Mouse (Mus musculus): ENCODE measurements around the gene Wtap. TPM values are rescaled to one million over a fixed set of nuclear protein-coding genes. Genes with fewer than 3 reads are reported as not detected.
A peak's percentile ranks its signal among the peaks of the same experiment; 100 is the strongest.
"Not testable (repeated sequence)": the region's sequence is repeated elsewhere in the genome, so short reads cannot be mapped to it uniquely, and the experiment has no call there.

Gene Wtap
- polyA plus RNA-seq, 1 experiment: 135 TPM

DNA sequence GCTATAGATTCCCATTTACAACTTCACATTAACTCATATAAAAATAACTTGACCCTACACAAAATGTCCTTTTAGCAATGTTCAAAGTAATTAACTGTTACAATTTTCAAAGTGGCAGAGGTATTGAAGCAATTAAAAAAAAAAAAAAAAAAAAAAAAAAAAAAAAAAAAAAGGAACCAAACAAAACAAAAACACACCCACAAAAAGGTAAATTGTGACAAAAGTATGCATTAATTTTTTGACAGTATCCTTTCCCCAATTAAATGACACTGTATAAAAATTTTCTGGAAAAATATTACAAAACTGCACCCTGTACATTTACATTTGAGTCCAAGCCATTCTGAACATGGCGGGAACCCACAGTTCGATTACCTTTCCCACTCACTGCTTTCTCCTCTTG lies 26.8 kb downstream of the Wtap start:
- Histone ChIP-seq H3K4me3 (ENCODE audit: insufficient read depth, low read length) (no peak overlapping the region), H3K4me1 (ENCODE audit: control insufficient read depth, insufficient read depth, low read length) (no peaks in the 10 kb centered on the region), H3K27ac (ENCODE audit: insufficient read depth, low read length) (no peak overlapping the region)
- TF ChIP-seq CTCF (IDR thresholded peaks at IDR 0.05; ENCODE audit: borderline replicate concordance, insufficient read depth, low read length): no peak
- TF ChIP-seq POLR2A (IDR thresholded peaks at IDR 0.05; ENCODE audit: low read depth, low read length): no peak

DNA sequence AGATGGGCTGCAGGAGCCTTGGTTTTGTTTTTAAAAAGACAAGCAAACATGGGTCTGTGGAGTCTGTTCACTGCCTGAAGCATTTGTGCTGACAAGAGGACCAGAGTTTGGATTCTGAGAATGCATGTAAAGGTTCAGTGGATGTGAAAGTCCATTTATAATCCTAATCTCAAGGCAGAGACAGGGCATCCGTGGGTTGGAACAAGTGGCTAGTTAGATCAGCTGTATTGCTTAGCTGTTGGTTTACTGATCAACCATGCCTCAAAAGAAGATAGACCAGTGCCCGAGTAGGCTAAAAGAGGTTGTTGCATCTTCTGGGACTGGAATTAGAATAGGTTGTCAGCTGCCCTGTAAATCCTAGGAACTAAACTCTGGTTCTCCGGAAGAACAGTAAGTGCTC lies 30.5 kb downstream of the Wtap start:
- Histone ChIP-seq H3K4me3 (ENCODE audit: insufficient read depth, low read length) (no peak overlapping the region), H3K27ac (ENCODE audit: insufficient read depth, low read length) (peak overlapping the region; percentile 7; the same call in 1 of the 2 replicates), H3K4me1 (ENCODE audit: control insufficient read depth, insufficient read depth, low read length) (no peaks in the 10 kb centered on the region)
- no peak for TF ChIP-seq CTCF (IDR thresholded peaks at IDR 0.05; ENCODE audit: borderline replicate concordance, insufficient read depth, low read length)
- no peak for TF ChIP-seq POLR2A (IDR thresholded peaks at IDR 0.05; ENCODE audit: low read depth, low read length)

GRCm38 (mm10) chr17:12960331-12960873 lies 33.6 kb downstream of the Wtap start, which contains the start of gene Acat2:
Gene Acat2 (minus strand): TSS chr17:12960747.
- TF ChIP-seq POLR2A (IDR thresholded peaks at IDR 0.05; ENCODE audit: low read depth, low read length) (peak; percentile 97), CTCF (IDR thresholded peaks at IDR 0.05; ENCODE audit: borderline replicate concordance, insufficient read depth, low read length) (no peak)
- Histone ChIP-seq H3K4me3 (ENCODE audit: insufficient read depth, low read length) (peak within 1 kb of the TSS; percentile 67), H3K4me1 (ENCODE audit: control insufficient read depth, insufficient read depth, low read length) (no peaks in the 10 kb centered on the region), H3K27ac (ENCODE audit: insufficient read depth, low read length) (peak within 1 kb of the TSS; percentile 24; the same call in 1 of the 2 replicates)

- not testable (repeated sequence) for H3K27ac ChIP-seq (ENCODE audit: insufficient read depth, low read length); H3K4me1 ChIP-seq (ENCODE audit: control insufficient read depth, insufficient read depth, low read length)
- peak overlapping the region; percentile 23 for H3K4me3 ChIP-seq (ENCODE audit: insufficient read depth, low read length)
These were observed 34.6 kb downstream of the Wtap start for GRCm38 (mm10) chr17:12959377-12959776.

DNA sequence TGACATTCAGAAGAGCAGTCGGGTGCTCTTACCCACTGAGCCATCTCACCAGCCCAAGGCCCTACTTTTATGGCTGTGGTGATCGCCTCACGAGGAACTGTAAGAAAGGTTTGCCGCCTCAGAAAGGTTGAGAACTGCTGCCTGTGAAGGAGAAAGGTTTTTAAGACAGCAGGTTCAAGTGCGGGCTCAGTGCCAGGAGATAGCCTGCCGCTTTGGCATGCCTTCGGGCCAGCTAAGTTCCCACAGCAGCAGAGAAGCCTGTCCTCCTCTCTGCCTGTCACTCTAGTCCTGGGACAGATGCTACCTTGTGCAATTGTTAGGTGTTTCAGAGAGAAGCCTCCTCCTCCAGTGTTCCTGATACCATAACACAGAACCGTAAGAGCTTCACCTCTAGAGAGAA lies 37.3 kb downstream of the Wtap start:
- Histone ChIP-seq H3K27ac (ENCODE audit: insufficient read depth, low read length) (no peak overlapping the region), H3K4me3 (ENCODE audit: insufficient read depth, low read length) (no peak overlapping the region), H3K4me1 (ENCODE audit: control insufficient read depth, insufficient read depth, low read length) (no peaks in the 10 kb centered on the region)
- TF ChIP-seq CTCF (IDR thresholded peaks at IDR 0.05; ENCODE audit: borderline replicate concordance, insufficient read depth, low read length) (no peak), POLR2A (IDR thresholded peaks at IDR 0.05; ENCODE audit: low read depth, low read length) (no peak)

DNA sequence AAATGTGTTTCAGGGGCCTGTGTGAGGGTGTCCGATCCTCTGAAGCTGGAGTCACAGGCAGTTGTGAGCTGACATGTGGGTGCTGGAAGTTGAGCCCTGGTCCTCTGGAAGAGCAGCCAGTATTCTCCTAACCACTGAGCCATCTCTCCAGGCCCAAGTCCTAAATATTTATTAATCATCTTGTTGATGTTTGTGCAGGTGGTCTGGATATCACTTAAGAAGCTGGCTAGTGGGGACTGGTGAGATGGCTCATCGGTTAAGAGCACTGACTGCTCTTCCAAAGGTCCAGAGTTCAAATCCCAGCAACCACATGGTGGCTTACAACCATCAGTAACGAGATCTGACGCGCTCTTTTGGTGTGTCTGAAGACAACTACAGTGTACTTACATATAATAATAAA lies 44.3 kb downstream of the Wtap start:
- no peak for TF ChIP-seq CTCF (IDR thresholded peaks at IDR 0.05; ENCODE audit: borderline replicate concordance, insufficient read depth, low read length)
- TF ChIP-seq POLR2A (IDR thresholded peaks at IDR 0.05; ENCODE audit: low read depth, low read length): no peak
- H3K4me1 ChIP-seq (ENCODE audit: control insufficient read depth, insufficient read depth, low read length): no peaks in the 10 kb centered on the region
- H3K4me3 ChIP-seq (ENCODE audit: insufficient read depth, low read length): no peak overlapping the region
- H3K27ac ChIP-seq (ENCODE audit: insufficient read depth, low read length): no peak overlapping the region

GRCm38 (mm10) chr17:12942459-12943162 lies 51.4 kb downstream of the Wtap start:
- Histone ChIP-seq H3K27ac (ENCODE audit: insufficient read depth, low read length) (no peak overlapping the region), H3K4me3 (ENCODE audit: insufficient read depth, low read length) (no peak overlapping the region), H3K4me1 (ENCODE audit: control insufficient read depth, insufficient read depth, low read length) (no peaks in the 10 kb centered on the region)
- TF ChIP-seq CTCF (IDR thresholded peaks at IDR 0.05; ENCODE audit: borderline replicate concordance, insufficient read depth, low read length) (no peak), POLR2A (IDR thresholded peaks at IDR 0.05; ENCODE audit: low read depth, low read length) (no peak)

DNA sequence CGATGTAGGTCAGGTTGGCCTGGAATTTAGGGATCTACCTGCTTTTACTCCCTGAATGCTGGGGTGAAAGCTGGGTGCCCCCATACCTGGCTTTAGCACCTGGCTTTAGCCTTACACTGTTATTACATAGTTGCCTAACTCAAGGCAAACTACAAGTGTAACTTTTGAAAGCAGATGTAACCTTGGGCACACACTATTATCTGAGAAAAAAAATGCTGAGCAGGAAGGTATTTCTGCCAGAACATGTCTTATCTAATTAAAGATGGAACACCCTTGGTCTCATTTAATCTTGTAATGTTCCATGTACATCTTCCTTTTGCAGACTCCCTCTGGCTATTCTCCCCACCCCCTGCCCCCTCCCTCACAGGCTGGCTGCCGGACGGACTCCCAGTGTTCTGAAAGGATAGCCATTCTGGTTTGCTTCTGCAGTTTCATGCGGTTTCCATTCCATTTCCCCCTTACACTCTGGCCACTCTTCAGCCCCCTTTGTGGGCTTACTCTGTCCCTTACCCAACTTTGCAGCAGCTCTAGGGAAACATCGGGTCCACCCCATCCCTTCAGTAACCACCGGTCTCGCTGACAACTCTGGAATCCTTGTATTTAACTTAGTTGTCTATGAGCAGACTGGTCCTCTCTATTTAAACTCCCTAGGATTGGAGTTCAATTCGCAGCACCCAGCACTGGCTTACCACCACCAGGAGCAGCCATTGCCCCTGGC lies 52.3 kb downstream of the Wtap start:
- Histone ChIP-seq H3K4me1 (ENCODE audit: control insufficient read depth, insufficient read depth, low read length) (no peaks in the 10 kb centered on the region), H3K27ac (ENCODE audit: insufficient read depth, low read length) (no peak overlapping the region), H3K4me3 (ENCODE audit: insufficient read depth, low read length) (no peak overlapping the region)
- no peak for TF ChIP-seq CTCF (IDR thresholded peaks at IDR 0.05; ENCODE audit: borderline replicate concordance, insufficient read depth, low read length)
- no peak for TF ChIP-seq POLR2A (IDR thresholded peaks at IDR 0.05; ENCODE audit: low read depth, low read length)

- H3K4me1 ChIP-seq (ENCODE audit: control insufficient read depth, insufficient read depth, low read length): no peaks in the 10 kb centered on the region
- peak; percentile 58 for TF ChIP-seq POLR2A (IDR thresholded peaks at IDR 0.05; ENCODE audit: low read depth, low read length)
- no peak for TF ChIP-seq CTCF (IDR thresholded peaks at IDR 0.05; ENCODE audit: borderline replicate concordance, insufficient read depth, low read length)
- H3K4me3 ChIP-seq (ENCODE audit: insufficient read depth, low read length): peak within 1 kb of the TSS; percentile 23
- peak within 1 kb of the TSS; percentile 72 for H3K27ac ChIP-seq (ENCODE audit: insufficient read depth, low read length)
These were observed 53.7 kb downstream of the Wtap start, which contains the start of gene Acat3 for GRCm38 (mm10) chr17:12940151-12940805. Gene Acat3 (minus strand): TSS chr17:12940600.

- H3K27ac ChIP-seq (ENCODE audit: insufficient read depth, low read length); H3K4me3 ChIP-seq (ENCODE audit: insufficient read depth, low read length); H3K4me1 ChIP-seq (ENCODE audit: control insufficient read depth, insufficient read depth, low read length): not testable (repeated sequence)
These were observed 54.4 kb downstream of the Wtap start for GRCm38 (mm10) chr17:12939377-12940148.

Measured in embryonic fibroblast, embryonic 13.5 days (primary cell).